Mouse (Mus musculus): ENCODE data around the gene Fgfr2.
A peak's percentile ranks its signal among the peaks of the same experiment; 100 is the strongest.

Fgfr2 gene

GRCm38 (mm10) chr7:132697258-132697796, 425.8 kb downstream of the Fgfr2 start:
- DNase-seq (ENCODE audit: low read depth, low spot score) = no peak

GRCm38 (mm10) chr7:132693561-132693960, 429.6 kb downstream of the Fgfr2 start:
- DNase-seq (ENCODE audit: low read depth, low spot score) = no peak

- no peak for DNase-seq (ENCODE audit: low read depth, low spot score)
Observed at GRCm38 (mm10) chr7:132692719-132693118, 430.4 kb downstream of the Fgfr2 start.

- no peak for DNase-seq (ENCODE audit: low read depth, low spot score)
Observed at GRCm38 (mm10) chr7:132690716-132691472, 432.3 kb downstream of the Fgfr2 start.

- no peak for DNase-seq (ENCODE audit: low read depth, low spot score)
Observed at GRCm38 (mm10) chr7:132689722-132690121, 433.4 kb downstream of the Fgfr2 start.

- DNase-seq (ENCODE audit: low read depth, low spot score) = no peak
Observed at GRCm38 (mm10) chr7:132688721-132689120, 434.4 kb downstream of the Fgfr2 start.

GRCm38 (mm10) chr7:132687897-132688296, 435.3 kb downstream of the Fgfr2 start:
- no peak for DNase-seq (ENCODE audit: low read depth, low spot score)

GRCm38 (mm10) chr7:132686515-132686914, 436.6 kb downstream of the Fgfr2 start:
- no peak for DNase-seq (ENCODE audit: low read depth, low spot score)

- no peak for DNase-seq (ENCODE audit: low read depth, low spot score)
Observed at GRCm38 (mm10) chr7:132683923-132684322, 439.2 kb downstream of the Fgfr2 start.

GRCm38 (mm10) chr7:132682901-132683300, 440.2 kb downstream of the Fgfr2 start:
- DNase-seq (ENCODE audit: low read depth, low spot score) = no peak

GRCm38 (mm10) chr7:132682336-132682735, 440.8 kb downstream of the Fgfr2 start:
- DNase-seq (ENCODE audit: low read depth, low spot score) = no peak

GRCm38 (mm10) chr7:132681831-132682230, 441.3 kb downstream of the Fgfr2 start:
- DNase-seq (ENCODE audit: low read depth, low spot score) = no peak

GRCm38 (mm10) chr7:132681296-132681695, 441.9 kb downstream of the Fgfr2 start:
- DNase-seq (ENCODE audit: low read depth, low spot score) = no peak

- no peak for DNase-seq (ENCODE audit: low read depth, low spot score)
Observed at GRCm38 (mm10) chr7:132679549-132679948, 443.6 kb downstream of the Fgfr2 start.

GRCm38 (mm10) chr7:132679117-132679516, 444.0 kb downstream of the Fgfr2 start:
- DNase-seq (ENCODE audit: low read depth, low spot score) = no peak

- no peak for DNase-seq (ENCODE audit: low read depth, low spot score)
Observed at GRCm38 (mm10) chr7:132675922-132676321, 447.2 kb downstream of the Fgfr2 start.

GRCm38 (mm10) chr7:132673931-132674755, 449.0 kb downstream of the Fgfr2 start:
- peak; percentile 95 for DNase-seq (ENCODE audit: low read depth, low spot score)

- DNase-seq (ENCODE audit: low read depth, low spot score) = peak; percentile 90
Observed at GRCm38 (mm10) chr7:132672481-132672959, 450.6 kb downstream of the Fgfr2 start.

- DNase-seq (ENCODE audit: low read depth, low spot score) = peak; percentile 69
Observed at GRCm38 (mm10) chr7:132670863-132671165, 452.3 kb downstream of the Fgfr2 start.

GRCm38 (mm10) chr7:132669999-132670862, 452.9 kb downstream of the Fgfr2 start:
- DNase-seq (ENCODE audit: low read depth, low spot score) = peak; percentile 65

- no peak for DNase-seq (ENCODE audit: low read depth, low spot score)
Observed at GRCm38 (mm10) chr7:132668604-132669003, 454.5 kb downstream of the Fgfr2 start.

GRCm38 (mm10) chr7:132666516-132666915, 456.6 kb downstream of the Fgfr2 start:
- no peak for DNase-seq (ENCODE audit: low read depth, low spot score)
